Mouse (Mus musculus) liver, embryonic 14.5 days (tissue): ENCODE measurements around the gene Med27.

Source experiments
- CTCF ChIP-seq: IDR thresholded peaks from 2 replicates; pipeline ENCODE4 v1.5.1; 2016; ENCODE audit warnings: antibody characterized with exemption, low read depth, control low read depth
- EP300 ChIP-seq: IDR thresholded peaks from 2 replicates; pipeline ENCODE4 v1.6.1; 2016; ENCODE audit warnings: antibody characterized with exemption, low read depth

DNA sequence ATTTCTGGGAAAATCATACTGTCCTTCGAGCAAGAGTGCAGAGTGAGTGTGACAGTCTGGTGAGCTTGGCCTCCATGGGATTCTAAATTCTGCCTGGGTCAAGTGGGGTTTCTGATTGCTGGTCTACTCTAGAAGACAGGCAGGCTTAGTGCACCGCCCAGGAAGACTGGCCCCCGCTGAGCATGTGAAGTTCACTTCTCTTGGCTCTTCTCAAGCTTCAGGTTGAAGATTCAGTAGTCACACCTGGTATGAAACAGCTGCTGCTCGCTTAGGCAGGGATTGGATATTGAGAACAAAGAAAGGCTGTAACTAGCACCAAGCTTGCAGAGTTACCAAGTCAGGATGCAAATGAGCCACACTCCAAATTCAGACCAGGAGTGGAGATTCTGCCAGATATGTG lies 154.8 kb downstream of the Med27 start:
- TF ChIP-seq CTCF (no peak), EP300 (no peak)
